Mouse (Mus musculus) naive thymus-derived CD4-positive, alpha-beta T cell, adult 2 months (primary cell): ENCODE data around the gene Abcf3.

Source experiments
- DNase-seq: peaks from one replicate; pipeline ENCODE4 v3.0.0-alpha.2; 2011; ENCODE audit warnings: low read depth

Abcf3 gene

GRCm38 (mm10) chr16:20540438-20540837 is 7.9 kb upstream of the Abcf3 start:
- DNase-seq, result no peak

GRCm38 (mm10) chr16:20545696-20546095 is 2.7 kb upstream of the Abcf3 start:
- no peak for DNase-seq

GRCm38 (mm10) chr16:20547423-20547822 is 954 bp upstream of the Abcf3 start:
- peak; percentile 19 for DNase-seq

- no peak for DNase-seq
Observed at GRCm38 (mm10) chr16:20549161-20549560, 784 bp downstream of the Abcf3 start.

- no peak for DNase-seq
Observed at GRCm38 (mm10) chr16:20551691-20552090, 3.3 kb downstream of the Abcf3 start.

GRCm38 (mm10) chr16:20552594-20552993 is 4.2 kb downstream of the Abcf3 start:
- DNase-seq, result no peak

GRCm38 (mm10) chr16:20555000-20555399 is 6.6 kb downstream of the Abcf3 start:
- DNase-seq, result no peak

GRCm38 (mm10) chr16:20557381-20557780 is 9.0 kb downstream of the Abcf3 start:
- no peak for DNase-seq

- no peak for DNase-seq
Observed at GRCm38 (mm10) chr16:20565075-20565474, 16.7 kb downstream of the Abcf3 start.

- no peak for DNase-seq
Observed at GRCm38 (mm10) chr16:20589366-20589938, 41.1 kb downstream of the Abcf3 start, which contains the start of gene Vwa5b2. Gene Vwa5b2 (plus strand): TSS chr16:20589471.

GRCm38 (mm10) chr16:20589939-20590679 is 41.7 kb downstream of the Abcf3 start:
- no peak for DNase-seq

GRCm38 (mm10) chr16:20590680-20591038 is 42.3 kb downstream of the Abcf3 start:
- DNase-seq, result no peak

- DNase-seq, result no peak
Observed at GRCm38 (mm10) chr16:20591076-20591705, 42.8 kb downstream of the Abcf3 start.

GRCm38 (mm10) chr16:20595060-20595673 is 46.8 kb downstream of the Abcf3 start:
- no peak for DNase-seq

GRCm38 (mm10) chr16:20595737-20596136 is 47.4 kb downstream of the Abcf3 start:
- DNase-seq, result no peak

GRCm38 (mm10) chr16:20596687-20597441 is 48.5 kb downstream of the Abcf3 start:
- DNase-seq, result no peak

- no peak for DNase-seq
Observed at GRCm38 (mm10) chr16:20600511-20600910, 52.1 kb downstream of the Abcf3 start.

GRCm38 (mm10) chr16:20604705-20605104 is 56.3 kb downstream of the Abcf3 start:
- DNase-seq, result no peak

GRCm38 (mm10) chr16:20610501-20611356 is 62.4 kb downstream of the Abcf3 start:
- DNase-seq, result peak; percentile 91
